Mouse (Mus musculus): ENCODE measurements around the gene Ugt1a10. TPM values are rescaled to one million over a fixed set of nuclear protein-coding genes. Genes with fewer than 3 reads are reported as not detected.
"Not testable (repeated sequence)": the region's sequence is repeated elsewhere in the genome, so short reads cannot be mapped to it uniquely, and the experiment has no call there.

Ugt1a10 gene
- total RNA-seq, 2 experiments from 2014 or later, result not detected

DNA sequence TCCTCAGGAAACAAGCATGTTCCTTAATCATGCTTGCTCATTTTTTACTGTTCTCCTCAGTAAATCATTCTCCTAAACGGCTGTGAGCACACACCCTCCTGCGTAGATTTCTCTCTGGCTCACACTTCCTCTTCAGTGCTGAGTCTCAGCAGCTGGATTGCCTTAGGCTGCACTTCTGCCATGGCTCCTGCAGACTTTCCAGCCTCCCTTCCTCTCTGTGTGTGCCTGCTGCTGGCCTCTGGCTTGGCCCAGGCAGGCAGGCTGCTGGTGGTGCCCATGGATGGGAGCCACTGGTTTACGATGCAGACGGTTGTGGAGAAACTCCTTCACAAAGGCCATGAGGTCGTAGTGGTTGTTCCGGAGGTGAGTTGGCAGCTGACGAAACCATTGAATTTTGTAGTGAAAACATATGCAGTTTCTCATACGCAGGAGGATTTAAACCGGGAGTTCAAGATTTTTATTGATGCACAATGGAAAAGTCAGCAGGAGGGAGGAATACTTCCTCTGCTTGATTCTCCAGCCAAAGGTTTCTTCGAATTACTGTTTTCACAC is 39.8 kb downstream of the Ugt1a10 start, which contains the start of gene Ugt1a7c:
Ugt1a7c (plus strand) TSS at position 122 of the 552 bp plus-strand sequence.
- DNase-seq (ENCODE audit: low spot score in 2 of 2), result no peak

DNA sequence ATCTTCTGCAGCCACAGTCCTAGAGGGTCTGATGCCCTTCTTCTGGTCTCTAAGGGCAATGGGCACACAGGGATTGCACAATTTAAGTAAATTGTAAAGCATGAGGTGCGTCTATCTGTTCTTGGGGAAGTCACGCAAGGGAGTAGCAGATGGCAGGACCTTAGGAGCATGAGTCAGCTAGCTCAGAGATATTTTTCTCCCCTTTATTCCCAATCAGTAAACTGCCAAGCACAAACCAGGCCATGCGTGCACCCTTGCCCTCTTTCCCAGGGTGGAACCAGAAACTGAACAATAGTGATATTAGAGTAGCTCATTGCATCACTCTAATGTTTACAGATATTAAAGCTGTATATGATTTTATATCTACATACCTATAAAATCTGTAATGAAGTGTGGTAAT is 43.4 kb downstream of the Ugt1a10 start:
- DNase-seq (ENCODE audit: low spot score in 2 of 2), result not testable (repeated sequence)

DNA sequence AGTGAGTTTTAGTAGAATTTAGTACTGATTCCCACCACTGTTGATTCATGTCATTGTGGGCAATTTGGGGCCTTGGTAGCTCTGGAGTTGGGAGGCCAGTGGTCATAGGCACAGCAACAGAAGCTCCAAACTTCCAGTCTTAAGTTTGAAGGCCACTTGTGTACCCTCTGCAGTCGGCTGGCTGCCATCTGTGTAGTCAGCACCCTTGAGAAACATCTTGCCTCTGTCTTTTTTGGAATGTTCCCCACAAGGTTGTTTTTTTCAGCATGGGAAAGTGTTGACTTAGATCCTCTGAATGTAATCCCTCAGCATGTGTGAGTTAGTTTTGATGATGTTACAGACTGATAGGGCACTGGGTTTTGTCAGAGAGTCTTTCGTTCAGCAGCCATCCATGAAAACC is 44.5 kb downstream of the Ugt1a10 start:
- not testable (repeated sequence) for DNase-seq (ENCODE audit: low spot score in 2 of 2)

DNA sequence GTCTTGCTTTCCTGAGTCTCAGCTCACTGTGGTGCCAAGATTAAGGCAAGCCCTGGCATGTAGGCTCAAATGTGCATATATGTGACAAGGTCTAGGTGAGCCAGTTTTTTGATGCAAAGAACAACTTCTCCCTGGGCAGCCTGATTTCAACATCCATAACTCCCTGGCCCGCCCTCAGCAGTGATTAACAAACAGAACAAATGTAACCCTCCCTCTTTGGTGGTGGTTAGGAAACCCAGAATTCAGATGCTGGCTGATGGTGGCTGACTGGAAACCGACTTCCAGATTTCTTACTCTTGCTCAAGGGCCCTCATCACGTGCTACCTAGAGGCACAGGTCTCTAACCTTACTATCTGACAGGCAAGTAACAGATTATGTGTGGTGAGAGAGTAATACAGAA is 47.8 kb downstream of the Ugt1a10 start, which contains the start of gene Ugt1a6b:
Ugt1a6b (plus strand) TSS at position 234 of the 400 bp plus-strand sequence.
- DNase-seq (ENCODE audit: low spot score in 2 of 2), result not testable (repeated sequence)

DNA sequence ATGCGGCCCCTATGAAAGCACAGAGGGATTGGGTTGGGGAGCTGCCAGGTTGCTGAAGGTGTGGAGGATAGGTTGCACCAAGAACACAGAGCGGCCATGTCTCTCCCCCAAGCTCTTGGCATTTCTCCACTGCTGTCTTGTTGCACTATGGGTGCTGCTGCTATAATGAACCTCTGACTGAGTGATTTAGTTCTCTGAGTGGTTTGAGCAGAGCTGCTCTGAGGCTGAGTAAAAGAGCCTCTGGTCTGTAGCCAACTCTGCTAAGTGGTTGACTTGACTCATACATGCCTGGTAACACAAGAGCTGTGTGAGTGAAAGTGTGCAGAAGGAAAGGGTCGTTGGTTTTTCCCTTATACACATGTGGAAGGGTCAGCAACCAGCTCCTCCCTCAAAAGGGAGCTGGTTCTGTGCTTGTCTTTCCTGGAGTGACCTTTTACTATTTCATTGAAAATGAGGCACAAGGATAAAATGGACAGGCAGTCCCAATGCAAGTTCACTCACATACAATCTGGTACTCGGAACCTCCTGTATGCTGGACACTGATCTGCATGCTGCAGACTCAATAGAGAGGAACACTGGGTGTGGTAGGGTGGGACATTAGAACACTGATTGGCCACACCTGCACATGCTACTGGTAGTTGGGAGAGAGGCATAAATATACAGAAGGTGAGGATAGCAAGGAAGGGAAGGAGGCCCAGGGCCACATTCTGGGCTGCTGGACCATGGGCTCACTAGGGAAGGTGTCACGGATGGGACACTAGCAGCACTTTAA is 48.7 kb downstream of the Ugt1a10 start:
- DNase-seq (ENCODE audit: low spot score in 2 of 2), result not testable (repeated sequence)

DNA sequence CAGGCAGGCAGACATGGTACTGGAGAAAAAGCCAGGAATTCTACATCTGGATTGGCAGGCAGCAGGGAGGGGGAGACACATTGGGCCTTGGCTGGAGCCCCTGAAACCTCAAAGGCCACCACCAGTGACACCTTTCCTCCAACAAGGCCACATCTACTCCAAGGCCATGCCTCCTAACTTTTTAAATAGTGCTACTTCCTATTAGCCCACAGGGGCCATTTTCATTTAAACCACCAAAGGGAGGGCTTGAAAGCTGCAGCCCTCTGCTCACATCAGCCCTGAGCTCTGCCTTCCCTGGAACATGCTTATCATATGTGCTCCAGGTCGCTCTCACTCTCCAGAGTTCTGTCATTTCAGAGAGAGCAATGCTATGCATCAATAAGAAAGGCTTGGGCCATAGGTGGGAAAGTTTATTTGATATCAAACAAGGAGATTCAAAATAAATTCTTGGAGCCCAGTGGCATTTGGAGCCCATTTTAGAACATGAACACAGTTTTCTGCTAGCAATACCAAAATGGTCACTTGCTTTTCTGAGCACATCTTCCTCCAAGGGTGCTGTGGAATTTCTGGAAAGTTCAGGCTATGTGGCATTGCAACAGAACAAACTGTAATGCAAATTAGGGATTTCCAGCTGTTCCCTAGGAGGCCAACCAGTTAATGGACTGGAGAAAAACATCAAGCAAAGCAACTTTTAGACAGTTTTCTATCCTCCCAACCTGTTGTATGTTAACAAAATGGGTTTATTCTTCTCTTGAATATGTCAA is 49.7 kb downstream of the Ugt1a10 start:
- no peak for DNase-seq (ENCODE audit: low spot score in 2 of 2)

DNA sequence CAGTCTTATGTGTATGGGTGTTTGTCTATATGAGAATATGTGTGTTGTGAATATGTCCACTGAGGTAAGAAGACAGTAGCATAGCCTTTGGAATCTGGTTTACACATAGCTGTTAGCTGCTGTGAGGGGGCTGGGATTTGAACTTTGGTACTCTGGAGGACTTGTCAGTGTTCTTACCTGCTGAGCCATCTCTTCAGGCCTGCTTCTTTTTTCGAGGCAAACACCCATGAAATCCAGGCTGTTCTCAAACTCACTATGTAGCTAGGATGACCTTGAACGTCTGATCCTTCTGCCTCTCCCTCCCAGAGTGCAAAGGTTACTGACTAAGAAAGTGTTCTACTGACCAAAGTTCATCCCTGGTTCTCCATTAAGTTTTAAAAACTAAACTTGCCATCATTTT is 50.5 kb downstream of the Ugt1a10 start:
- DNase-seq (ENCODE audit: low spot score in 2 of 2), result no peak

DNA sequence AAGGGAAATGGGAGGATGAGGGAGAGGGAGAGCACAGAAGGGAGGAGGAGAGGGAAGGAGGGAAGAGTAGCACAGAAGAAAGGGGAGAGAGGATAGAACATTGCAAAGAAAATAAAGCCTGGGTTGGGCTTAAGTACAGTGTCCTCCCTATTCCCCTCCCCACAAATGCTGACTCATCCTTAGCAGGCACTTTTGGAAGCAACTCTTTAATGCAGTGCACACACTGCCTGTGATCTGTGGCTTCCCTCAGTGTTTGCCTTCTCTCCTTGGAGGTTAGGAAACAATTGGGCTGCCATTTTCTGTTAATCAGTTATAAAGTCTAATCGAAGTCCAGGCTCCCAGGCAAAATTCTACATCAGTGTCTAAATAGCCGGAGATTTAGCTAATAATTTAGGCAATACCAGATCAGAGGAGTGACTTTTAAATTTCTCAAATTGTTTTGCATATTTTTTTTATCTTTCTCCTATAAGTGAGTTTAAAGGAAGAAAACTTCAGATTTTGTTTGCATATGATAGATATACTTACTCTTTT is 53.9 kb downstream of the Ugt1a10 start:
- not testable (repeated sequence) for DNase-seq (ENCODE audit: low spot score in 2 of 2)

DNA sequence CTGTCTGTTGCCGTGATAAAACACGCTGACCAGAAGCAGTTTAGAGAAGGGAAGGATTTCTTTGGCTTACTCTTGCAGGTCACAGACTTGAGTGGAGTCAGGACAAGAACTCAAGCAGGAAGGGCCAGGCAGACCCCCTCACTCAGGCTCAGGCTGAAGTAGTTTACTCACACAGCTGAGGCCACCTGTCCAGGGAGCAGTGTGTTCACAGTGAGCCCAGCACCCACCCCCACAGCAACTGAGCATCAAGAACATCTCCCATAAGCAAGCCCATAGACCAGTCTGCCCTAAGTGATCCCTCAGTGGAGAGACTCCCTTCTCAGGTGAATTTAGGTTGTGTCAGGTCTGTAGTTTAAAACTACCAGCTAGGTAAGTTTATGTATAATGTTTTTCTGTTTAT is 54.4 kb downstream of the Ugt1a10 start:
- DNase-seq (ENCODE audit: low spot score in 2 of 2), result not testable (repeated sequence)

DNA sequence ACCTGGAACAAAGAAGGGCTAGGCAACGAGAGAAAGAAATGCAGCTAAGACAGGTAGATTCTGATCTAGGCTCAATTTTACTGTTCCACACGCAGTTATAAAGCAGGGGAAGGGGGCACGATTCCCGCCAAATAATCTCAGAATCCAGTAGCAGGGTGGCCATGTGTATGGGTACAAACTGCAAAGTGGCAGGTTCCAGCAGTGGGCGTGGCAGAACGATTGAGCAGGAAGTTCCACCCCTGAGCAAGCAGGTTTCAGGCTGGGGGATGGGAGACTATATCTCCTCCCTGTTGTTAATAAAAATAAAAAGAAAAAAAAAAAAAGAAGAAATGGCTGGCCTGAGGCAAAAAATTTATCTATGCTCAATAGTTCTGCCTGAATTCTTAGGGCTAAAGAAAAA is 57.6 kb downstream of the Ugt1a10 start:
- not testable (repeated sequence) for DNase-seq (ENCODE audit: low spot score in 2 of 2)

DNA sequence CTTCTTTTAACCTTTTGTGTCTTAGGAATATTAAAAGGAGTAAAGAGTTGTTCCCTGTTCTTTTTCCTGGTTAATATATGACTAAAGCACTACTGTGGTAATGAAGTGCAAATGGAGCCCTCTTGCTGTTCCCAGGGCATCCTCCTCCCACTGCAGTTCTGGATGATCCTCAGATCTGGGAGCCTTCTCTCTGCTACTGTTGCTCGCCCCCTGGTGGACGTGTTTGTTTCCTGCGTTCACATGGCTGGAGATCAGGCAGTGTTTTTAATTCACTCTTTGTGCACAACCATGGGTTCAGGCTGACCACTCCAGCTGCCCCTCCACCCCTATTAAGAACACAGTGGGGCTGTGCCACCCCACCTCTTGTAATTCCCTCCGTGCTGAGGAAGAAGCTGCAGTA is 65.4 kb downstream of the Ugt1a10 start:
- not testable (repeated sequence) for DNase-seq (ENCODE audit: low spot score in 2 of 2)

DNA sequence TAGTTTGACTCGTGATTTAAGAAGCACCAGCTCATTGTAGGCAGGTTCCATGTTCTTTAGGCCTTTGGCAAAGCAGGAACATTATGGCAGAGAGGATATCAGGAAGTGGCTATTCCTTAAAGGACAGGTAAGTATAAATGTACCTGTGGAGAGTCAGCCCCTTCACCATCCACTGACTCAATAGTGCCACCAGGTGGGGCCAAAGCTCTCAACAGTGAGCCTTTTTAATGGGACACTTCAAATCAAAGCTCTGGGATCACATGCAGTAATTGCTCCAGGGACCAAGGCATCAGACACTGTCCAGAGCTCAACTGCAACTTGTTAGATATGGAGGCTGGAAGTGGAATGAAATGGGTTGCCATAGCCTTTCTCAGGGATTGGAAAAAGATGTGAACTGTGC is 66.3 kb downstream of the Ugt1a10 start:
- not testable (repeated sequence) for DNase-seq (ENCODE audit: low spot score in 2 of 2)

DNA sequence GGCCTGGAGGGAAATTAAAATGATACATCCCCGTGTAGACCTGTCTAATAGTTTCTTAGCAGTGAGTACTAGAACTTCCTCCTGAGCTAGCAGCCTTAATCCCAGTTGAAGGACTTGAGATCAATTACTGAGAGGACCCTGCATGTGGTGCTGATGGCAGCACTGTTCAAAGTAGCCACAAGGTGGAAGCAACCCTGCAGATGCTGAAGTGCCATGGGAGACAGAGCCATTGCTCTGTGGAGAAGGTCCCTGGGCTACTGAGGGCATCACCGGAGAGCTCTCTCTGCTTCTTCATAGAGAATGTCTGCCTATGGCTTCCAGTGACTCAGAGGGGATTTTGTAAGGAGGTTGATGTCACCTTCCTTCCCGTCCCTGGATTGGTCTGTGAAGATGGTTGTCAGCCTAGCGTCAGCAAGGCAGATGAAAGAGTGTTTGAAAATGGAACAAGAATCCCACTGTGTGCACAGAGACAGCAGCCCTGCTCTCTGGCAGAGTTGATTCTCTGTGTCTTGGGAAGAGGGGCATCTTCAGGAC is 70.7 kb downstream of the Ugt1a10 start:
- not testable (repeated sequence) for DNase-seq (ENCODE audit: low spot score in 2 of 2)

DNA sequence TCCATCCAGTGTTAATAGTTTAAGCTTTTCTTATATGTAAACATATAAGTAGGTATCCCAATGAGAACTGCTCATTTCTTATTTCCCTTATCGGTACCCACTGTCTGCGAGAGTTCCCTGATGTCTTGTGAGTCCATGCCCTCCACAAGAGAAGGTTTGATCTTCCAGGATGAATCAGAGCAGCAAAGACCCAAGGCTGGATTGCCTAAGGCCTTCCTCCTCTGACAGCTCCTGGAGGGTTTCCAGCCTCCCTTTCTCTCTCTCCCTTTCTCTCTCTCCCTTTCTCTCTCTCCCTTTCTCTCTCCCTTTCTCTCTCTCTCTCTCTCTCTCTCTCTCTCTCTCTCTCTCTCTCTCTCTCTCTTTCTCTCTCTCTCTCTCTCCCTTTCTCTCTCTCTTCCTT is 73.9 kb downstream of the Ugt1a10 start:
- not testable (repeated sequence) for DNase-seq (ENCODE audit: low spot score in 2 of 2)

DNA sequence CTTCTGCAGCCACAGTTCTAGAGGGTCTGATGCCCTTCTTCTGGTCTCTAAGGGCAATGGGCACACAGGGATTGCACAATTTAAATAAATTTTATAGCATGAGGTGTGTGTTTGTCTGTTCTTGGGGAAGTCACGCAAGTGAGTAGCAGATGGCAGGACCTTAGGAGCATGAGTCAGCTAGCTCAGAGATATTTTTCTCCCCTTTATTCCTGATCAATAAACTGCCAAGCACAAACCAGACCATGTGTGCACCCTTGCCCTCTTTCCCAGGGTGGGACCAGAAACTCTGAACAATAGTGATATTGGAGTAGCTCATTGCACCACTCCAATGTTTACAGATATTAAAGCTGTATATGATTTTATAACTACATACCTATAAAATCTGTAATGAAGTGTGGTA is 75.0 kb downstream of the Ugt1a10 start:
- not testable (repeated sequence) for DNase-seq (ENCODE audit: low spot score in 2 of 2)

DNA sequence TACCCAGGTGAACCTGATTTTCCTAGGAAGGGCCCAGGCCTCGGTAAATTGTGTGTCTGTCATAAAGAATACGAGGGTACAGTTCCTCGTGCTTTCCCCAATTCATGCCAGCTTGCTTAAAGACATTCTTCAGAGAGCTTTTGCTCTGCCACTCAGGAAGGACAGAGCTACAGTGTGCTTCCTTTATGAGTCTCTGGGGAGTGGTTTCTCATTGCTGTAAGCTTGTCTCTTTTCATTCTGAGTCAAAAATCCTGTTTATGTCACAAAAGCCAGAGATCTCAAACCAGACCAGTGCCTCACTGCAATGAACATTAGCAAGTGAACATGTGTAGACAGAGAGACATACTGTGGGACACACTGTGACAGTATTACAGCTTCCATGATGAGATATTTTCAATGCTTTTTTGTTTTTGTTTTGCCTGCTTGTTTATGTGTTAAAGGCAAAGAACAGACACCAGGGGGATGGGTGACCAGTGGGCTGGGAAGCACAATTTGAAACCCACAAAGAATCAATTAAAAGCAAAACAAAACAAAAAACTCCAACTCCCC is 78.8 kb downstream of the Ugt1a10 start:
- no peak for DNase-seq (ENCODE audit: low spot score in 2 of 2)

DNA sequence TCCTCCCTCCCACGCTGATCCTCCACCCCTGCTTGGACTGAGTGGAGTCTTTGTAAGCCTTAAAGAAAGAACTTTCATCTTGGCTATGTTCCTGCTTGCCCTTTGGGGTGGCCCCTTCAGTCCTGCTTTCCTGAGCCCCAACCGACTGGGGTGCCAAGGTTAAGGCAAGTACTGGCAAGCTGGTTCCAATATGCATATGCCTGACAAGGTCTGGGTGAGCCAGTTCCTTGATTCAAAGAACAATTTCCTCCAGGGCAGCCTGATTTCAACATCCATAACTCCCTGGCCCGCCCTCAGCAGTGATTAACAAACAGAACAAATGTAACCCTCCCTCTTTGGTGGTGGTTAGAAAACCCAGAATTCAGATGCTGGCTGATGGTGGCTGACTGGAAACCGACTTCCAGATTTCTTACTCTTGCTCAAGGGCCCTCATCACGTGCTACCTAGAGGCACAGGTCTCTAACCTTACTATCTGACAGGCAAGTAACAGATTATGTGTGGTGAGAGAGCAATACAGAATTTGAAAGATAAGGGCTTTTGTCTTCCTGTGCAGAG is 79.3 kb downstream of the Ugt1a10 start, which contains the start of gene Ugt1a6a:
Ugt1a6a (plus strand) TSS at position 353 of the 555 bp plus-strand sequence.
- DNase-seq (ENCODE audit: low spot score in 2 of 2), result not testable (repeated sequence)

DNA sequence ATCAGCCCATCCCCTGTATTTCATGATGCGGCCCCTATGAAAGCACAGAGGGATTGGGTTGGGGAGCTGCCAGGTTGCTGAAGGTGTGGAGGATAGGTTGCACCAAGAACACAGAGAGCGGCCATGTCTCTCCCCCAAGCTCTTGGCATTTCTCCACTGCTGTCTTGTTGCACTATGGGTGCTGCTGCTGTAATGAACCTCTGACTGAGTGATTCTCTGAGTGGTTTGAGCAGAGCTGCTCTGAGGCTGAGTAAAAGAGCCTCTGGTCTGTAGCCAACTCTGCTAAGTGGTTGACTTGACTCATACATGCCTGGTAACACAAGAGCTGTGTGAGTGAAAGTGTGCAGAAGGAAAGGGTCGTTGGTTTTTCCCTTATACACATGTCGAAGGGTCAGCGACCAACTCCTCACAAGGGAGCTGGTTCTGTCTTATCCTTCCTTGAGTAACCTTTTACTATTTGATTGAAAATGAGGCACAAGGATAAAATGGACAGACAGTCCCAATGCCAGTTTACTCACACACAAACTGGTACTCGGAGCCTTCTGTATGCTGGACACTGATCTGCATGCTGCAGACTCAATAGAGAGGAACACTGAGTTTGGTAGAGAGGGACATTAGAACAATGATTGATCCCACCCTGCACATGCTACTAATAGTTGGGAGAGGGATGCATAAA is 80.2 kb downstream of the Ugt1a10 start:
- not testable (repeated sequence) for DNase-seq (ENCODE audit: low spot score in 2 of 2)

DNA sequence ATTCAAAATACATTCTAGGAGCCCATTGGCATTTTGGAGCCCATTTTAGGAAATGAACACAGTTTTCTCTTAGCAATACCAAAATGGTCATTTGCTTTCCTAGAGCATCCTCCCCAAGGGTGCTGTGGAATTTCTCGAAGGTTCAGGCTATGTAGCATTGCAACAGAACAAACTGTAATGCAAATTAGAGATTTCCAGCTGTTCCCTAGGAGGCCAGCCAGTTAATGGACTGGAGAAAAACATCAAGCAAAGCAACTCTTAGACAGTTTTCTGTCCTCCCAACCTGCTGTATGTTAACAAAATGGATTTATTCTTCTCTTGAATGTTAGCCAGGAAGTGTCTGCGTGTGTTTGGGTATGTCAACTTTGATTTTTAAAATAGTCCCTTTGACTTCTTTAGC is 81.5 kb downstream of the Ugt1a10 start:
- DNase-seq (ENCODE audit: low spot score in 2 of 2), result no peak

DNA sequence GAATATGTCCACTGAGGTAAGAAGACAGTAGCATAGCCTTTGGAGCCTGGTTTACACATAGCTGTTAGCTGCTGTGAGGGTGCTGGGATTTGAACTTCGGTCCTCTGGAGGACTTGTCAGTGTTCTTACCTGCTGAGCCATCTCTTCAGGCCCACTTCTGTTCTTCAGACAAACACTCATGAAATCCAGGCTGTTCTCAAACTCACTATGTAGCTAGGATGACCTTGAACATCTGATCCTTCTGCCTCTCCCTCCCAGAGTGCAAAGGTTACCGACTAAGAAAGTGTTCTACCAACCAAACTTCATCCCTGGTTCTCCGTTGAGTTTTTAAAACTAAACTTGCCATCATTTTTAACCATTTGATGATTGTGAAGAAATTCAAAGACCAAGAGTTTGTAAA is 82.1 kb downstream of the Ugt1a10 start:
- DNase-seq (ENCODE audit: low spot score in 2 of 2), result no peak
